Mouse (Mus musculus) ovary, adult 18-20 months (tissue): Measurements from ENCODE around the gene D630045J12Rik.

Source experiments
- DNase-seq: peaks from one replicate; pipeline ENCODE4 v3.0.0; 2022; ENCODE audit warnings: low spot score, mixed read lengths

Gene D630045J12Rik

DNA sequence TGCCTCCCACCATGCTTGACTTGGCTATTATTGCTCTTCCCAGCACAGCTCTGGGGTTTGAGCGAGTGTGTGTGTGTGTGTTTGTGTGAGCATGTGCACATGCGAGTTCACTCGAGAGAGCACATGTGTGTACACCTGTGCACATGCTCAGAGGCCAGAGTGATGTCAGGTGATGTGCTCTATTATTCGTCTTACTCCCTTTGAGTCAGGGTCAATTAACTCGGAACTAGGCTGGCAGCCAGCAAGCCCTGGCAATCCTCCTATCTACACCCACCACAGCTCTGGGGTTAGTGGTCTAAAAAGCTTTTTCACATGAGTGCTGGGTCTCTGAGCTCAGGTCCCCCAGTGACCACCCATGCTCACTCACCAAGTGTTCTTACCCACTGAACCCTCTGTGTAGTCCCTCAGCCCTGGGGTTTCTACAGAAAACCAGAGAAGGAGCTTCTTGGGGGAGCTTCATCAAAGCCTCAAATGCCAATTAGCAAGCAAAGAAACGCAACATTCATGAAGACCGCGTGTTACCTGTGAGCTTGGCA lies 11.4 kb downstream of the D630045J12Rik start:
- DNase-seq = no peak

GRCm38 (mm10) chr6:38241508-38241907 lies 12.3 kb downstream of the D630045J12Rik start:
- no peak for DNase-seq

- DNase-seq = no peak
Measured at GRCm38 (mm10) chr6:38240618-38241017, 13.2 kb downstream of the D630045J12Rik start.

DNA sequence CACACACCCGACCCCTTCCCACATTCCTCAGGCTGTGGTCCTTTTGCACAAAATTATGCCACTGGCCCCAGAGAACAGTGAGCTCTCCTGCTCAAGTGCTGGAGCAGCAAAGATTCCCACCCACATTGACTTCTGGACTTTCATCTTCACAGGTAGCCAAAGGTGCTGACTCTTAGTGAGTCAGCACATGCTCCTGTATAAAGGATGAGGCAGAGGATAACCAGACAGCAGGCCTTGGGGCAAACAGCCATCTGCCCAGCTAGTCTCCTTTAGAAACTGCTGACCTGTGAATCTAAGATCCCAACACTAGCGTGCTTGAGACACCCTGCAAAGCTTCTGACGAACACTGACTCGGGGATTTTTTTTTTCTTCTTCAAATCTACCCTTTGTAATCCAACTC lies 15.4 kb downstream of the D630045J12Rik start:
- DNase-seq = no peak

DNA sequence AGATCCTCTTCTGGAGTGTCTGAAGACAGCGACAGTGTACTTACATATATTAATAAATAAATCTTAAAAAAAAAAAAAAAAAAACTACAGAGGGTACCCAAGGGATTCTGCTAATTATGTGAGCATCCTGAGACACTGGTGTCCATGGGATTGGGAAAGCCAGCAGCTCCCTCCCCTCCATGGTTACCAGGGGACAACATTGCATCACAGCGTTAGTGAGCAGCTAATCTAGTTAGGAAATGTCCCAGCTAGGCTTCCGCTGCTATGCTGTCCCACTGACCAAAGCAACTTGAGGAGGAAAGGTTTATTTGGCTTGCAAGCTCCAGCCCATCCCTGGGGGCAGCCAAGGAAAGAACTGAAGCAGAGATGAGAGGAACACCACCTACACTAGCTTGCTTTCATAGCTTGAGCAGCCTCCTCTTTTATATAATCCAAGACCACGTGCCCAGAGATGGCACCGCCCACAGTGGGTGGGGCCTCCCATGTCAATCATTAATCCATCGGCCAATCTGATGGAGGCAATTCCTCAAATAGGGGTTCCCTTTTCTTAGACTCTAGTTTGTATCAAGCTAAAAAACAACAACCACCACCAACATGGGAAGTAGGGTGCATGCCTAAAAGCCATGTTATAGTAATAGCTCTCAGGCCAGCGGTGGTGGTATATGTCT lies 17.7 kb downstream of the D630045J12Rik start:
- no peak for DNase-seq

- no peak for DNase-seq
Measured at GRCm38 (mm10) chr6:38233803-38234202, 20.0 kb downstream of the D630045J12Rik start.

DNA sequence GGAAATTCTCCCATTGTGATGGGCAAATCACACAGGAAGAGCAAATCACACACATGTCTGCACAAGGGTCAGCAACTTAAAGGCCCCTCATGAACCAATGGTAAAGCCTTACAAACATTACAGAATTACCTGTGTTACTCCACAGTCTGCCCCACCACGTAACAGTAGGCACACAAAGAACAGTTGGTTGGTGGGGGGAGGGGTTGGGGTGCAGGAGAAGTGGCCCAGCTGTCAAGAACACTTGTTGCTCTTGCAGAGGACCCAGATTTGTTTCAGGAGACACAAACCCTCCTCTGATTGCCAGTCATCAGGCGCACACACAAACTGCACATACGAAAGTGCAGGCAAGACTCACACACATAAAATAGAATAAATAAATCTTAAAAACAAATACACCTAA lies 20.9 kb downstream of the D630045J12Rik start:
- DNase-seq = no peak

GRCm38 (mm10) chr6:38231994-38232393 lies 21.8 kb downstream of the D630045J12Rik start:
- DNase-seq = no peak

- no peak for DNase-seq
Measured at GRCm38 (mm10) chr6:38224079-38224478, 29.7 kb downstream of the D630045J12Rik start.

DNA sequence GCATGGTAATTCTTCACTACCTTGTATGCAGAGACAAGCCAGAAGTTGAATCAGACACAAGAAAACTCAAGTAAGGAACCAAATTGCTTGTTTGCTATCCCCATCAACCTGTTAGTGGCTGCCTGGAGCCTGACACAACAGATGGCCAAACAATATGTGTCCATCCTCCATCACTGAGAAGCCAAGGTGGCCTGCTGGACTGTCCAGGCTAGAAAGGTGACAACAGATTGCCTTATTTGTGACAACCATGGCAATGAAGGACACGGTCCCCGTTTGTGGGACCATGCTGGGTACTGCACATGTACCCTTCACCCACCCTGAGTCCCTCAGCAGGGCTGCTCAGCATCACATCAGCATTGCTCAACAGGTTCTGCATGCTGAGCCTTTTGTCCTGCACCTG lies 34.5 kb downstream of the D630045J12Rik start:
- no peak for DNase-seq

DNA sequence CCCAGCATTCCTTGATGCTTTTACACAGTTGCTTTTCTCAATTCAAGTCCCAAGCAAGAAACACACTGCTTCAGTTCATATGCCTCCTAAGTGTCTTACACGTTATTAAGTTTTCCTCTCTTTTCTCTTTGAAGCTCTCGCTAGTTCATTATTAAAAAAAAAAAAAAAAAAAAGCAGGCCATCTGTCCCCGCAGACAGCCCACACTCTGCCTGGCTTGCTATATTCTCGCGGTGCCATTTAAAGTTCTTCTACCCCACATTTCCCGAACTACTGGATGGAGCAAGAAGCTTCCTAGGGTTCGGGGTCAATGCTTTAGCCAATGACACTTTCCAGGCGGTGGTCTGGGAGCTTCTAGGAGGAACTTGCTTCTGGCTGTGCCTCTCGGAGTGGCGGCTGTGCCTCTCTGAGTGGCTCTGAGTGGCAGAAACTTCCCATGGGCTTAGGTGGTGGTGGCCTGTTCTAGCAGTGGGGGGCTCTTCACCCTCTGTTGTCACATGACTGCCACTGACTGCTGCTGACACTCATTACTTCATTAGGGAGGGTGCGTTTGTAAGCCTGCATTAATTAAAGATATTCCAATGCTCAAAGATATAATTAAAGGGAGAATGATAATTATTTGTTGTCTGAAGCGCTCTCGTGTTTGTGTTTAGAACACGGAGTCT lies 38.2 kb downstream of the D630045J12Rik start:
- DNase-seq = no peak

DNA sequence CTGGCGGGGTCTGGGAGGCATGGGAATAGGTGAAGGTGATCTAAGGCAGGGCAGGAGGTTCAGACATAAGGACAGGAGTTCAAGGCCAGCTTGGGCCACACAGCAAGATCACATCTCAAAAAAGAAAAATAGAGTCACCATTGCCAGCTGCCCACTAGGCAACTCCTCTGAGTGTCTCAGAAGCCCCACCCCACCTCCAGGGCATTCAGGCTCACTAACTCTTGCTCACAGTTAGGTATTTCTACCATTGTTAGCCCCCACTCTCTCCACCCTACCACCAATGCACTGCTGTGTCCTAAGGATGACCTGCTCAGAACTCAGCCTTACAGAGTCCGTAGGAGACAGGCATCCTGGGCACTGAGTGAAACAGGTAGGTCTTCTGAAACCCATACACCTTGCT lies 46.2 kb downstream of the D630045J12Rik start:
- no peak for DNase-seq

- DNase-seq = peak; percentile 23
Measured at GRCm38 (mm10) chr6:38206941-38207531, 46.8 kb downstream of the D630045J12Rik start.

DNA sequence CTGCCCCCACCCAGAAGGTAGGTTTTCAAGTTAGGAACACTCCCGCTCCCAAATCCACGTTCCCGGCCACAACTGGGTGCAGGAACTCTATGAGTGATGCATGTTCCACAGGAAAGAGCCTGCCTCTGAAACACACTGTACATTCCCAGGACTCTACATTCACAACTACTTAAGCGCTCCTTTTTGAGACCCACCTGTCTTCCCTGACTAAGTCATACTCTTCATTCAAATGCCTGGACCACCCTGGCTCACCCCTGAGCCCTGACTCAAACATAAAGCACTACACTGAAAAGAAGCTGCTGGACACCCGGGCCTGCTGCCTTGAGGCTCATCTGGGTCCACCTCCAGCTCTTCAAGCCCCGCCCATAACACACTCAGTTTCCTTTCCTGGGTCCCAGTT lies 48.4 kb downstream of the D630045J12Rik start:
- DNase-seq = no peak

- no peak for DNase-seq
Measured at GRCm38 (mm10) chr6:38203820-38204219, 50.0 kb downstream of the D630045J12Rik start.

DNA sequence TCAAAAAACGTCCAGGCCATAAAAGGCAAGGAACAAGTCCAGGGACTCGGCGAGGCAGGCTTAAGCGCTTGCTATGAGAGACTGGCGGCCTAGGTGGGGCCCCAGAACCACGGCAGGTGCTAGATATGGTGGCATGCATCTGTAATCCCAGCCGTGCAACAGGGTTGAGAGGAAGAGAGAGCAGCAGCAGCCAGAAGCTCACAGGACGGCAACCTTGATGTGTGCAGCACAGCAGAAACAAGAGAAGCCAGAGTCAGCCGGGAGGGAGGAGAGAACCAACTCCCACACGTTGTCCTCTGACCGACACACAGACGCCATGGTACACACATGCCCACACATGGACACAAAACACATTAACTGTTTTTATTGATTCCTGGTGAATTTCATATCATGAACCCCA lies 51.0 kb downstream of the D630045J12Rik start:
- peak; percentile 15 for DNase-seq

DNA sequence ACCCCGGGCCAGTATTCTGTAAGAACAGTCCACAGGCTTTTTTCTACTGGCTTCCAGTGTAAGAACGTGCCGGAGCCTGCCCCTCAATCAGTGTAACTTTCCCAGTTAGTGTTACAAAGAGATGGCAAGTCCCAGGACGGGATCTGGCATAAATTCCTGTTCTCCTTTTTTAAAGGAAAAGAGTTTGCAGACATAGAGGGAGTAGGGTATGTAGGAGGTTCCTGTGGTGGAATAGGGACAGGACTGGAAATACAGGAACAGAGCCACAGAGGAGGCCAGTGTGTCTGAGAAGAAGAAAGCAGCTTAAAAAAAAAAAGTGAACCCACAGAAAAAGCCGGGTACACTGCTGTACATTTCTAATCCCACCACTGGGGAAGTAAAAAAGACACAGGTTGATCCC lies 52.3 kb downstream of the D630045J12Rik start:
- no peak for DNase-seq

DNA sequence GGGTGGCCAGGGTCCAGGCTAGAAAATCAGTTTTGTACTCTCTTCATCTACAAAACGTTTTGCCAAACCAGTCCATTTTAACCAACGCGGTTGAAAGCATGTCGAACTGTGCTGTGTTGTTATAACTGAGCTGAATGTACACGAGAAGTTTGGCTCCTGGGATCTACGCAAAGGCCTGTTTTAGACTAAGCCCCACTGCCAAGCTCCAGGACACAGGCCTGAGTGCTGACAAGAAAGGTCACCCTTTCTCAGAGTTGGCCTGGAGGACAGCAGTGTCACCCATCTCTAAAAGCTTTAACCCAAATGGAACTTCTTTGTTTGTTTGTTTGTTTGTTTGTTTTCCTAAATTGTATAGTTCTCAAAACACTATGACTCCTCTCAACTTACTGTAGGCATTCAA lies 54.2 kb downstream of the D630045J12Rik start:
- no peak for DNase-seq

- DNase-seq = no peak
Measured at GRCm38 (mm10) chr6:38198727-38199126, 55.1 kb downstream of the D630045J12Rik start.

DNA sequence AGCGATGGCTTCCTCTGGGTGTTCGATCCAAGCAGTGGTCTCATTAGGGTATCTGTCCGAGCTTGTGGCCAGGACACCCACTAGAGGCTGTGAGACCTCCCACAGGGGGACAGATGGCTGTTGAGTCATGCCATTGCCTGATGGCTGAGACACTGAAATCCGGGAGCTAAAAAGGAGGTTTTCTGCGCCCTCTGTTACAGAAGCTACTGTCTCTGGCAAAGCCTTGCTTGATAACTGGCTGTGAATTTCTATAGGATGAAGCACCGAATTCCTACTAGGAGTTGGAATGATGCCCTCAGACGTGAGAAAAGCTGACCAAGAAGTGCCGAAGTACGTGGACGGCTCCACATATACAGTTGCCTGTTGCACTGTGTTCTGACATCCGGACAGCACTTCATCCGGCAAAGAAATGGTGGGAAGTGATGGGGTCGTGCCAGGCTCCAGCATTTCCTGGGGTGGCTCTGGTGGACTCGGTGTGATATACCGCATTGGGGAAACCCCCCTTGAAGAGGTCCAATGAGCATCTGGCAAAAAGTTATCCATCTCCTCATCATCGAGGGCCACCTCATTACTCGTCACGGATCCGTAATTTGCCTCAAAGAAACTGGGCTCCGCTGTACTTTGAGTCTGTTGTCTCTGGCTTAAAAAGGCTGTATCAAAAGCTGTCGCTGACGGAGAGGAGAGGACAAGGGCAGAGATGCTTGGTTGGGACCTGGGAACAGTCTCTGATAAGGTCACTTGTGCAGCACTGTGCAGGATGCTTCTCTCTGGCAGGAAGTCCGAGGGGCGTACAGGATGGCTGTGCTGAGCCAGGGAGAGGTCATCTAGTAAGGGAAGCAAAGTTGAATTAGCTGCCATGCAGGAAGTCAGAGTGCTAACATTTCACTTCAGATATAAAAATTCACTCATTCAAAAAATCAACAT lies 57.3 kb downstream of the D630045J12Rik start:
- DNase-seq = no peak

DNA sequence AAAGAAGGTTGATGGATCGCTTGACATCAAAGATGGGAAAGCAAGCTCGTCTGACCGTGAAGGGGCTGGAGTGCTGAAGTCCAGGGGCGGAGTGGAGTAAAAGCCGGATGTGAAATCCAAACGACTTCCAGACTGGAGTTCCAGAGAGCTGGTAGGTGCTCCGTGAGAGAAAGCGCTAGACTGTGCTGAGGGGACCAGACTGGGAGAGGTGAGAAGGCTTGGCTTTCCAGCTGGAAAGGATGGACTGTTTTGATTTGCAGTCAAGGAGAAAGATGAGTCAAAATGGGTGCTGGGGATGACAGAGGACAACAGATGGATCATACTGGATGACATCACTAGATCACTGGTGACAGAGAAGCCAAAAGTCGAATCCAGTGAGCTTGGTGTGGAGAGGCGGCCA lies 58.5 kb downstream of the D630045J12Rik start:
- no peak for DNase-seq

DNA sequence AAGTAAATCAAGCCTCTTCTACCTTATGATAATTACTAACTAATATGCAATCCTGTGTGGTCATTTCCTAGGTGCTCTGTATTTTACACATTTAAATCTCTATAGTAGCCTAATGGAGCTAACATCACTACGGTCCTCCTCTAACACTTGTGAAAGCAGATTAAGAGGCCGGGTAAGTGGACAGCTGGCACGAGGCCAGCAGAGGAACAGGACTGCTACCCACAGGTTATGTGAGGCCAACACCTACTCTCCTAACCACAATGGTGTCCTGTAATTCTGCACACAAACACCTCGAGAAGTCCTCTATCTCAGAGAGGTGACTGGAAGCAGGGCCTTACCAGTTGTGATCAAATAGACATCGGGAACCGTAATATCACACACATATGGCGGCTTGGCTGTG lies 59.8 kb downstream of the D630045J12Rik start:
- no peak for DNase-seq
